Mouse (Mus musculus): ENCODE data around the gene 5730455P16Rik. TPM values are rescaled to one million over a fixed set of nuclear protein-coding genes. Genes with fewer than 3 reads are reported as not detected.
"Not testable (repeated sequence)": the region's sequence is repeated elsewhere in the genome, so short reads cannot be mapped to it uniquely, and the experiment has no call there.

Gene 5730455P16Rik
- 10 to 100 TPM; 24.3 to 28.6 TPM for total RNA-seq (2021)
- long read RNA-seq, experiment 1, full-length matches to known transcripts: 12 of 16 reads
- long read RNA-seq, experiment 1, partial matches to known transcripts: 1 of 16 reads
- long read RNA-seq, experiment 1, other reads (novel, unspliced or antisense): 3 of 16 reads
- long read RNA-seq, experiment 2, full-length matches to known transcripts: 24 of 29 reads
- long read RNA-seq, experiment 2, partial matches to known transcripts: 0 of 29 reads
- long read RNA-seq, experiment 2, other reads (novel, unspliced or antisense): 5 of 29 reads

DNA sequence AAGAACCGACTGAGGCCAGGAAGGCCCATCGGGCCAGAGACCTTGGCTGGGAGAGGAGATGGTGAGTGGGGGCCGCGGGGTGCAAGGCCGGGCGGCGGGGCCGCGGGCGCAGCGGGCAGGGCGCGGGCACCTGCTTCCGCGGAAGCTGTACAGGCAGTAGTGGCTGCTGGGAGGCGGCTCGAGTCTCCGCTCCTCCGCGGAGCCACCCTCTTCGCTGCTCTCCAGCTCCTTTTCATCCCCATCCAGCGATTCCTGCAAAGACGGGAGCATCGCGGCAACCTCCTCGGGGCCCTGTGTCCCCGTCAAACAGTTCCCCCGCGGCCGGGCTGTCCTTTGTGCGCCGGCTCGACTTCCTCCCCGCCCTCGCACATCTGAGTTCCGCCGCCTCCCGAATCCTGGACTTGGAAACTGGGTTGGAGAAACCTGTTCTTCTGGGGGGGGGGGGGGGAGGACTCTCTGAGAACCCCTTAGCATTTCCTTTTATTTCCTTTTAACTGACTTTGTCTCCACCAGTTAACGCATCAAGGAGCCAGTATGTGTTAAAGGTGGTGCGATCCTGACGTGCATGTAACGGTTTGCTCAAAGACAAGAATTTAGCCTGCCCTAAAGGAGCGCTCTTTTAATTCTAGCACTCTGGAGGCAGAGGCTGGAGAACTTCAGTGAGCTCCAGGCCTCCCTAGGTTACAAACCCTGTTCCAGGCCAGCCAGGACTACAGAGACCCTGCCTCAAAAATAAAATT lies at the start of gene 5730455P16Rik:
TSS of gene 5730455P16Rik (minus strand) at position 323 of the 740 bp plus-strand sequence.
- peak; percentile 86 for DNase-seq
- intact Hi-C loops (cut with DNase I; ENCODE audit: low total_unique reads): no loop called here

DNA sequence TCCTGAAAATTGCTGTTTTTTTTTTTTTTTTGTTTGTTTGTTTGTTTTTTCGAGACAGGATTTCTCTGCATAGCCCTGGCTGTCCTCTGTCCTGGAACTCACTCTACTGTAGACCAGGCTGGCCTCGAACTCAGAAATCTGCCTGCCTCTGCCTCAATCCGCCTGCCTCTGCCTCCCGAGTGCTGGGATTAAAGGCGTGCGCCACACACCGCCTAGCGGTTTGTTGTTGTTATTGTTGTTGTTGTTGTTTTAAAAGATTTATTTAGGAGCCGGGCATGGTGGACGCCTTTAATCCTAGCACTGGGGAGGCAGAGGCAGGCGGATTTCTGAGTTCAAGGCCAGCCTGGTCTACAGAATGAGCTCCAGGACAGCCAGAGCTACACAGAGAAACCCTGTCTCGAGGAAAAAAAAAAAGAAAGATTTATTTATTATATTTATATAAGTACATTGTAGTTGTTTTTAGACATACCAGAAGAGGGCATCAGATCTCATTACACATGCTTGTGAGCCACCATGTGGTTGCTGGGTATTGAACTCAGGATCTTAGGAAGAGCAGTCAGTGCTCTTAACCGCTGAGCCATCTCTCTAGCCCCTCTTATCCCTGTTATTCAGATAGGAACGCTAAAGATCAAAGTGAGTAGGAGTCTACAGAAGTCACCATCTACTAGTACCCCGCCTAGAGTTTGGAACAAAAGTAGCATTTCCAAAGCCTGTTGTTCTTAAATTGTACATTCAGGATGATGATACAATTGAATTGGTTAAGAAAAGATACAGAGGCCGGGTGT lies 48.4 kb upstream of the 5730455P16Rik start:
- DNase-seq: not testable (repeated sequence)
- intact Hi-C loops (cut with DNase I; ENCODE audit: low total_unique reads): loop anchor here (5.0 kb wide), 1 partner anchor 246 kb away; no protein-coding TSS in a partner anchor

DNA sequence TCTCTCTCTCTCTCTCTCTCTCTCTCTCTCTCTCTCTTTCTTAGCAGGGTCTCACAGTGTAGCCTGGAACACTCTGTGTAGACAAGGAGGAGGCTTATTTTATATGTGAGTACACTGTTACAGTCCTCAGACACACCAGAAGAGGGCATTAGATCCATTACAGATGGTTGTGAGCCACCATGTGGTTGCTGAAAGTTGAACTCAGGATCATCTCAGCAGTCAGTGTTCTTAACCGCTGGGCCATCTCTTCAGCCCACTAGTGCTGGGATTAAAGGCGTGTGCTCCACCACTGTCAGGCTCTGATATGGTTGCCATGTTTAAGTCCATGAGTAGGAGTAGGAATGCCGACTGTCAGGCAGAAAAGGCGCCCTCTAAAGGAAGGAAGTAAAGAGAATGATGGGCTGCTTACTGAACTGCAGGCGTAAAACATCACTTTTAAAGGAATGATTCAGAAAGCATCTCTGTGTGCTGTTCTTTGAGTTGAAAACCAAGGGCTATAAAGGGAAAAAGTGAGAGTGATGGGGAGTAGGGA lies 47.5 kb upstream of the 5730455P16Rik start:
- intact Hi-C loops (cut with DNase I; ENCODE audit: low total_unique reads): loop anchor here (5.0 kb wide), 1 partner anchor 247 kb away; no protein-coding TSS in a partner anchor

DNA sequence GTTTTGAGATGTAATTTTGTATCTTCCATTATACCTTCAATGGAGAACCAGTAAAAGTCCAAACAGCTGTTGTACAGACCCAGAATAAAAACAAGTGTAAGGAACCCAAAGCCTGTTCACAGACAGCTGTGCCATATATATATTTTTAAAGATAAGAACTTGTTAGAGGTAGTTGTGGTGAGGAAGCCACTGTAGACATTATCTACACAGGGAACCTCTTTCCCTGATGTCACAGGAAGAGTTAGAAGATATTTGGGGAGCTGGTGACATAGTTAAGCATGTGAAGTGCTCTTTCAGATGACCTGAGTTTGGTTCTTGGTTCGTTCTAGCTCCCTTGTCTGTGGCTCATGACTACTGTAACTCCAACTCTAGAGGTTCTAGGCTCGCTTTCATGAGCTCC lies 46.9 kb upstream of the 5730455P16Rik start:
- intact Hi-C loops (cut with DNase I; ENCODE audit: low total_unique reads): loop anchor here (5.0 kb wide), 1 partner anchor 248 kb away; no protein-coding TSS in a partner anchor
- no peak for DNase-seq

More for the DNA sequence above, 47.5 kb upstream of the 5730455P16Rik start:
- DNase-seq: no peak

DNA sequence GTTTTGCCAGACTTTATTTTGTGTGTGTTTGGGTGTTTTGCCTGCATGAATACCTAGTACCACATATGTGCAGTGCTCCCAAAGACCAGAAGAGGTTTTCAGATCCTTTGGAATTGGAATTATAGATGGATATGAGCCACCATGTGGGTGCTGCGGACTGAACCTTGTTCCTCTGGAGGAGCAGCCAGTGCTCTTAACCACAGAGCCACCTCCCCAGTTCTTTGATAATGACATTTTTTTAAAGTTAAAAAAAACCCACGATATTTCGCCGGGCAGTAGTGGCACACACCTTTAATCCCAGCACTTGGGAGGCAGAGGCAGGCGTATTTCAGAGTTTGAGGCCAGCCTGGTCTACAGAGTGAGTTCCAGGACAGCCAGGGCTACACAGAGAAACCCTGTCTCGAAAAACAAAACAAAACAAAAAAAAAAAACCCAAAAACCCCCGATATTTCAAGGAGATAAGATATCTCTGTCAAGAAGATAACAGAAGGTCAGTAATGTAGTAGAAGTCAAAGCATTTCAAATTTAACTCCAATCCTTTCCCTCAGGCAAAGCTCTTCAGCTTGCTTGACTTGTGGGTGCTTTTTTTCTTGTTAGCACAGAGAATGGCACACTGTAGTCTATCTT lies 43.7 kb upstream of the 5730455P16Rik start:
- no peak for DNase-seq
- intact Hi-C loops (cut with DNase I; ENCODE audit: low total_unique reads): no loop called here

DNA sequence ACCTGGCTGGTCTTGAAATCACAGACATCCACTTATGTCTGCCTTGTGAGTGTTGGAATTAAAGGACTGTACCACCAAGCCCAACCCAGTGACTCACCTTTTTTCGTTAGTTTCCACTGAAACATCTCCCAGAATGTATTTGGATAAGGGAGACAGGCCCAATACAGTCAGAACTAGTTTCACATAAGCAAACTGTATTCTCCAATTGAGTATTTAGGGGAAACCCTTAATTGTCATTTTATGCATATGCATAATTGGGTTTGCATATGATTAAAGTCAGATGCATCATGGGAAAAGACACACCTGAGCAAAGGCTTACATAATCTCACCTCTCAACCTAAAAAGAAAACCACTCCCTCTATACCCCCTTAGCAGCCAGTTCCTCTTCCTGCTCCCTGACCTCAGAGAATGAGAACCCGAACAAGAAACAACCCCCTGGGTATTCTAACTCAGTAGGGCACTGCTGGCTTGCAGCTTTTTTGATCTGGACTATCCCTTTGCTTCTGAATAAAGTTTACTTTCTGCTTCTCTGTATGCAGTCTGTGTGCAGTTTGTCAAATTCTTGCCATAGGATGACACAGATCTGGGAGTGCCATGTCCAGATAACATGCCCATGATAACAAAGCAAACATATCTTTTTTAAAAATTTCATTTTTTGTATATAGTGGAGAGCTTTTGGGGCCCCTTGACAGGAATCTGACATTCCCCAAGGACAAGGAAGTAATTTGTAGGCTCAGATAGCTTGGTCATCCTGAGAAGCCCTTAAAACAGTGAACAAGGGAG lies 42.6 kb upstream of the 5730455P16Rik start:
- intact Hi-C loops (cut with DNase I; ENCODE audit: low total_unique reads): no loop called here
- DNase-seq: no peak

DNA sequence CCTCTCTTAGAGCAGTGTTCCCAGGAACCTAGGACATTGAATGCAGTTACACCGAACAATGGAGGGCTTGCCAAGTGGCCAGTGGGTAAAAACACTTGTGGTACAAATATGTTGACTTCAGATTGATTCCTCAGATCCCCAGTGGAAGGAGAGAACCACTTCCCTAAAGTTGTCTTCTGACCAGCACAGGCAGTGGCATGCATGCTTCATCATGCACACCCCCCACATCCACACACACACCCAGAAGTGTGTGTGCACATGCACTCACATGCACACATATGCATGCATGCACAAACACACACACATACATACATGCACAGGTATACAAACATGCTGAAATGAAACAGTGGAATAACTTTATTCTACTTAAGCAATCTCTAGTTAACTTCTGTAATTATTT lies 41.9 kb upstream of the 5730455P16Rik start:
- no peak for DNase-seq
- intact Hi-C loops (cut with DNase I; ENCODE audit: low total_unique reads): no loop called here

DNA sequence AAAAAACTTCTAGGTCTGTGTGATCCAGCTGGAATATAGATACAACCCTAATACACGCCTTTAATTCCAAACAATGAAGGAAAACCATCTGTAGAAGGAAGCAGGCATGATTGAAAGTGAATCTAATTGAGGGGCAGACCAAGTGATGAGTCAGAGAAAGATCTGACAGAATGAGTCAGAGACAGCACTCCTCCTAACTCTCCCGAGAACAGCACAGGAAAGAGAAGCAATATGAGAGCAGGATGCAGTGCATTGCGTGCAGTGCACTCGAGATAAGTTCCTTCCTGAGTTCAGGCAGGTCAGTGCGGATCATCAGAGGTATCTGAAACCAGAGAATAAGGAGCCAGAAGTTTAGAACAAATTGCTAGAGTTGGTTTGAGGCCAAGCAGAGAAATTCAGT lies 39.3 kb upstream of the 5730455P16Rik start:
- DNase-seq: no peak
- intact Hi-C loops (cut with DNase I; ENCODE audit: low total_unique reads): no loop called here

DNA sequence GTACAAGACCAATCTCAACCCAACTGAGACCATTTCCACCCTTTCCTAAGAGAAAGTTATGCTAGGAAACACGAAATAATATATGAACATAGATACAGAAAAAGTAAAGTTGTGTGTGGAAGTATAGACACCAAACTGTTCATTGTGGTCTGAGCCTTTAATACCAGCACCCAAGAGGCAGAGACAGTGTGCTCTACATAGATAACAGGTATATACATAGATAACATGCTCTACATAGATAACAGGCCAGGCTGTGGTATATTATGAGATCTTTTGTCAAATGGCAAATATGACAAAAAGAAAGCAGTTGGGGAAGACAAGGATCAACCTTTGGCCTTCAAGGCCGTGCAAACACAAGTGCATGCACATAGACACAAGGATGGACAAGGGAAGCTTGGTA lies 32.5 kb upstream of the 5730455P16Rik start:
- DNase-seq: no peak
- intact Hi-C loops (cut with DNase I; ENCODE audit: low total_unique reads): no loop called here

DNA sequence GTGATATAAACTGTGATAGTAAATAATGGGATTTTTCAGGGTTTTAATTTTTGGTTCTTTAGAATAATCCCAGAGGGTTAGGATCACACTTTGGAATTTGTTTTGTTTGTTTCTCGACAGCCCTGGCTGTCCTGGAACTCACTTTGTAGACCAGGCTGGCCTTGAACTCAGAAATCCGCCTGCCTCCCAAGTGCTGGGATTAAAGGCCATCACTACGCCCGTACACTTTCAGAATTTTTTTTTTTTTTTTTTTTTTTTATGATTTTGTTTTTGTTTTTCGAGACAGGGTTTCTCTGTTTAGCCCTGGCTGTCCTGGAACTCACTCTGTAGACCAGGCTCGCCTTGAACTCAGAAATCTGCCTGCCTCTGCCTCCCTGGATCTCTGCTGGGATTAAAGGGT lies 30.0 kb upstream of the 5730455P16Rik start:
- intact Hi-C loops (cut with DNase I; ENCODE audit: low total_unique reads); DNase-seq: not testable (repeated sequence)

DNA sequence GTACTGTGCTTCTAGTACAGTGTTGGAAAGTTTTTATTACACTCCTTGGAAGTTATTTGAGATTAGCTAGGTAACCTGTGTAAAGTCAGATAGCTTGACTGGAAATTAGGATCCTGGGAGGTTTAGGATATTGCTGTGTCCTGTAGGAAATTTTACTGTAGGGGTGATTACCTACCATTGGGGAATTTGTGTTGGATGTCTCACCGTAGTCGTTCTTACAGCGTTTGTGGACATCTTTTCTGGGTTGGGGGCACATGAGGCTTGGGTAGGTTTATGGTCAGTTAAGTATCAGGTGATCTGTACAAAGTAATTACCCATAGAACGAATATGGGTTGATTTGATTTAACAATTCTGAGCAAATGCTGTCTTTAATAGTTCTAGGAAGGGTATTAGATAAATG lies 18.8 kb upstream of the 5730455P16Rik start:
- intact Hi-C loops (cut with DNase I; ENCODE audit: low total_unique reads): no loop called here
- no peak for DNase-seq

DNA sequence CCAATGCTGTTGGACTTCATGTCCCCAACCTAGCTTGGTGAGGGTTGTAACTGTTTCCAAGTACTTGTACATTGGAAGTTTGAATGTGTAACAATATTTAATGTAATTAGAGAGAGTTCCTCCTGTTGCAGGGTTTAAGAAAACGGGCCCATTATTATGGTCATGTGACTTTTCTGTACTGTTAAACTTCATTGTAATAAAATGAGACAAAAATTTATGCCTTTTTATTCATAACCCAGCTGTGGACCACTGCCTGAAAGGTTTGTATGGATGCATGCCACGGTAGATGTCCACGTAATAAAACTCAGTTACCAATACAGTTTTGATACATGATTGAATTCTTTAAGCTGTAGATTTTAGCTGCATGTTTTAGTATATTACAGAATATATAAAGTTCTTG lies 18.1 kb upstream of the 5730455P16Rik start:
- intact Hi-C loops (cut with DNase I; ENCODE audit: low total_unique reads): no loop called here
- no peak for DNase-seq

DNA sequence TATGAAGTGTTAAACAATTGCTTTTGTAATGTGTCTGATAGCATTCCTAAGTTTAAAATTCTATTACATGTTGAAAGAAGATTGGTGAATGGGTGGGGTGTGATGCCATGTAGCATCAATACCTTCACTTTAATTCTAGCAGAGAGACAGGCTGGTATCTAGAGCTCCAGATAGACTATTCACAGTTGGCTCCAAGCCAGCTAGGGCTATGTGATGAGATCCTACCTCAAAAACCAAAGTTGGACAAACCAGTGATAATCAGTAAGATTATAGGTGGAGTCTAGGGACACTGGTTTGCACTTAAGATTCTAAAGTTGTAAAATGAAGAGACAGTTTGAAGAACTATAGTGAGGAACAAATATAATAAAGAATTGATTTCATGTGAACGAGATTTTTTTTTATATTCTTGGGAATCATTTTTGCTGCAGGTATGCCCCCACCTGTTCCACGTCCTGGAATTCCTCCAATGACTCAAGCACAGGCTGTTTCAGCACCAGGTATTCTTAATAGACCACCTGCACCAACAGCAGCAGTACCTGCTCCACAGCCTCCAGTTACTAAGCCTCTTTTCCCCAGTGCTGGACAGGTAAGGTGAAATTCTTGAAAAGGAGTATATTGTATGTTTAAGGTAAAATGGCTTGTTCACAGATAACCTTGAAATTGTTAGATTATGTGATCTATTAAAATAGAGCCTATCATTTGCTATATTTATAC lies 13.7 kb upstream of the 5730455P16Rik start:
- intact Hi-C loops (cut with DNase I; ENCODE audit: low total_unique reads): no loop called here

DNA sequence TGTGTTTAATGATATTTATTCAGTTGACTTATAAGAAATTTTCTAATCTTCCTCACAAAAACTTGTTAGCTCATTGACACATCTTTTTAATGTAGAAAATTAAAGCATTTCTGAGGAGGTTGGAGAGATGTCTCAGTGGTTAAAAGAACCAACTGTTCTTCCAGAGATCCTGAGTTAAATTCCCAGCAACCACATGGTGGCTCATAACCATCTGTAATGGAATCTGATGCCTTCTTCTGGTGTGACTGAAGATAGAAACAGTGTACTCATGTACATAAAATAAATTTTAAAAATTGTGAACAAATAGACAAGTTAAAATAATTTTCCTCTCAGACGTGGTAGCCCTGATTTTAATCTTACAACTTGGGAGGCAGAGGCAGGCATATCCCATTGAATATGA lies 12.1 kb upstream of the 5730455P16Rik start:
- intact Hi-C loops (cut with DNase I; ENCODE audit: low total_unique reads): no loop called here
- DNase-seq: no peak

More for the DNA sequence above, 13.7 kb upstream of the 5730455P16Rik start:
- no peak for DNase-seq

DNA sequence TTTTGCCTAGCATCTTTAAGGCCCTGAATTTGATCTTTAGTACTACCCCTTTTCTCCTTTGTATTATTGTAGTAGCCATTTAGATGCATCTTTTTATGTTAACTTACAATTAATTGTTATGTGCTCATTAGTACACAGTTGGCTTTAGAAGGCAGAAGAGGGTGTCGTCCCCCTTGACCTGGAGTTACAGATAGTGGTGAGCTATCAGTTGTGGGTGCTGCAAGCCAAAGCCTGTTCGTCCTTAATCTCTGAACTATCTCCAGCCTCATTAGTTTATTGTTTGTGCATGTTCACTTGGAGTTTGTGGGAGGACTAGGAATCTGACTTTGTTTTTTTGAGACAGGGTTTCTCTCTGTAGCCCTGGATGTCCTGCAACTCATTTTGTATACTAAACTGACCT lies 9.0 kb upstream of the 5730455P16Rik start:
- intact Hi-C loops (cut with DNase I; ENCODE audit: low total_unique reads): no loop called here

DNA sequence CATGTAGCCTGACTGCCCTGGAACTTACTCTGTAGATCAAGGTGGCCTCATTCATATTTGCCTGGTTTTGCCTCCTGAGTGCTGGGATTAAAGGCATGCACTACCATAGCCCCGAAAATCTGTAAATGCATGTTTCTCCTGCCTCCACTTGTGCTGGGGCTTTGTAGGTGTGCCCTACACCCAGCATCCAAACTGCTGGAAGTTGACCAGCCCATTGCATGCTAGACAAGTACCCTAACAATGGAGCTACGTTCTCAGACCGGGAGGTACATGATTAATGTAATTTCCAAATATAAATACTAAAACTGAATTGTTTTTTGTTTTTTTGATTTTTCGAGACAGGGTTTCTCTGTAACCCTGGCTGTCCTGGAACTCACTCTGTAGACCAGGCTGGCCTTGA lies 7.2 kb upstream of the 5730455P16Rik start:
- no peak for DNase-seq
- intact Hi-C loops (cut with DNase I; ENCODE audit: low total_unique reads): no loop called here

More for the DNA sequence above, 9.0 kb upstream of the 5730455P16Rik start:
- no peak for DNase-seq

DNA sequence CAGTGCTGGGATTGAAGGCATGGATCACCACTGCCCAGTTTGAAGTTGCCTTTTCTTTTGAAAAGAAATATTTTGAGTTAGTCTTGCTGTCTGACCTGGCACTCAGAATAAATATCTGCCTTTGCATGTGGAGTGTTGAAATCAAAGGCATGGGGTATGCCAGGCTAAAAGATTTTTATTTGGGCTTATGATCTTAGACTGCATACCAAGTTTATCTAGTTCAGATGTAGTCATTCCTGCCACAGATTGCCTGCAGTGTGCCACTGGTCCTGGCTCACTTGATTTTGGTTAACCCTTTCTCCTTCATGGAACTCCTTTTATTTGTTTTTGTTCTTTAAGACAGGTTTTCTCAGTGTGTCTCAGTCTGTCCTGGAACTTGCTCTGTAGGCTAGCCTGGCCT lies 6.6 kb upstream of the 5730455P16Rik start:
- DNase-seq: no peak
- intact Hi-C loops (cut with DNase I; ENCODE audit: low total_unique reads): no loop called here

DNA sequence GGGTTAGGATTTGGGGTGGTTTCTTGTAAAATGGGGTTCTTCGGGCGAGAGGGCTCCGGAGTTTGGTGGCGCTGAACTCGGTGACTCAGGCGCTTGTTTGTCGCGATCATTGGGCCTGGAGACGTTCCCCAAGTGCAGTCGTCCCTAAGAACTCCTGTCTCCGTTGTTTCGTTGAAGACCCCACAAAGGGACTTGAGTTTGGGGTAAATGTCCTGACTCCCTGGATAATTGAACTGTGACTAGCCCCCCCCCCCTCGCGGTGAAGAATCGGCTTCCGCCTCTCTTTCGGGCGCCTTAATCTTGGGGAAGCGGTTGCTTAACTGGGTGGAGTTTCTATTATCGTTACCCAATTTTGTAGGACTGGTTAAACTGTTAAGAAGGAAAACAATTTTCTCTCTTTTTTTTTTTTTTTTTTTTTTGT lies 5.8 kb upstream of the 5730455P16Rik start:
- intact Hi-C loops (cut with DNase I; ENCODE audit: low total_unique reads): no loop called here
- no peak for DNase-seq
